Mouse (Mus musculus): ENCODE measurements at regions not wholly inside any gene's neighbourhood (a gene's known extent, or its start where the extent isn't known, plus 50 kb on each side); places are given as distances from the start of the nearest gene placed in this dataset.

GRCm38 (mm10) chr9:47459461-47460049 lies 70.4 kb upstream of the Cadm1 start:
- H3K9me3 ChIP-seq (ENCODE audit: control insufficient read depth, low read length) = no peaks in the 10 kb centered on the region
- 61% methylated on average over 8 of the region's 8 CpGs for WGBS (ENCODE audit: insufficient replicate concordance)
- no peak for TF ChIP-seq EP300 (IDR thresholded peaks at IDR 0.05; ENCODE audit: low read depth)
- TF ChIP-seq CTCF (IDR thresholded peaks at IDR 0.05; ENCODE audit: low read depth) = no peak

GRCm38 (mm10) chr9:47460241-47460640 lies 69.7 kb upstream of the Cadm1 start:
- Histone ChIP-seq H3K4me1 (replicated peaks; ENCODE audit: control insufficient read depth in 2 of 2, insufficient read depth in 2 of 2, low read length in 1 of 2) (no peaks in the 10 kb centered on the region), H3K4me2 (ENCODE audit: low read depth) (no peak overlapping the region), H3K36me3 (replicated peaks; ENCODE audit: control insufficient read depth, insufficient read depth, low read depth) (no peaks in the 10 kb centered on the region), H3K4me3 (ENCODE audit: insufficient read depth in 1 of 2, low read depth in 2 of 2, low read length in 2 of 2) (no peak overlapping the region), H3K9ac (replicated peaks) (no peak overlapping the region), H3K27ac (no peak overlapping the region), H3K9me3 (ENCODE audit: control insufficient read depth, low read length) (no peaks in the 10 kb centered on the region), H3K27me3 (ENCODE audit: control insufficient read depth, insufficient read depth, low read length) (no peaks in the 10 kb centered on the region)
- no peak for TF ChIP-seq EP300 (IDR thresholded peaks at IDR 0.05; ENCODE audit: low read depth)
- no peak for TF ChIP-seq CTCF (IDR thresholded peaks at IDR 0.05; ENCODE audit: low read depth)
- ATAC-seq (ENCODE audit: insufficient read depth) (no peak), DNase-seq (ENCODE audit: low read depth in 3 of 3, low spot score in 3 of 3) (no peak)
- WGBS (ENCODE audit: insufficient replicate concordance) = 69% methylated on average over 15 of the region's 15 CpGs

More at GRCm38 (mm10) chr9:47459461-47460049, 70.4 kb upstream of the Cadm1 start:
- Histone ChIP-seq H3K27ac (no peak overlapping the region), H3K4me2 (ENCODE audit: low read depth) (no peak overlapping the region), H3K9ac (replicated peaks) (no peak overlapping the region), H3K36me3 (replicated peaks; ENCODE audit: control insufficient read depth, insufficient read depth, low read depth) (no peaks in the 10 kb centered on the region), H3K4me3 (ENCODE audit: insufficient read depth in 1 of 2, low read depth in 2 of 2, low read length in 2 of 2) (no peak overlapping the region), H3K27me3 (ENCODE audit: control insufficient read depth, insufficient read depth, low read length) (no peaks in the 10 kb centered on the region), H3K4me1 (replicated peaks; ENCODE audit: control insufficient read depth in 2 of 2, insufficient read depth in 2 of 2, low read length in 1 of 2) (no peaks in the 10 kb centered on the region)
- ATAC-seq (ENCODE audit: insufficient read depth) (no peak), DNase-seq (ENCODE audit: low read depth in 3 of 3, low spot score in 3 of 3) (no peak)

DNA sequence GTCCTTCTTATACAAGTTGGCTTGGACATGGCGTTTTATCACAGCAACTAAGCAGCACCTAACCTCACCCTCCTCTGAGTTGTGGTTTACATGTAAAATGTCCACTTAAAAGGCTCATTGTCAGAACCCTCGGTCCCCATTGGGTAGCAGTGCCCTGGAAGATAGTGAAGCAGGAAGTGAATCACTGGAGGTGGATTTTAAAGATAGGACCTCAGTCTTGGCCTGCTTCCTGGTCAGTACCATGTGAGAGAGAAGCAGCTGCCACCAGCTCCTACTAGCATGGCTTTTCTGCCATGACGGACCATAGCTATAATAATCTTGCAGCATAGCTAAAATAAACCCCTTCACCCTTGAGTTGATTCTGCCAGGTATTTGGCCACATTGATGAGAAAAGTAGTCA lies 68.1 kb upstream of the Cadm1 start:
- ATAC-seq (ENCODE audit: insufficient read depth) = no peak
- H3K27ac ChIP-seq = no peak overlapping the region
- no peaks in the 10 kb centered on the region for H3K36me3 ChIP-seq (replicated peaks; ENCODE audit: control insufficient read depth, insufficient read depth, low read depth)
- DNase-seq (ENCODE audit: low read depth in 3 of 3, low spot score in 3 of 3) = no peak
- H3K4me1 ChIP-seq (replicated peaks; ENCODE audit: control insufficient read depth in 2 of 2, insufficient read depth in 2 of 2, low read length in 1 of 2) = no peaks in the 10 kb centered on the region
- H3K27me3 ChIP-seq (ENCODE audit: control insufficient read depth, insufficient read depth, low read length) = no peaks in the 10 kb centered on the region
- H3K4me2 ChIP-seq (ENCODE audit: low read depth) = no peak overlapping the region
- 43% methylated on average over 3 of the region's 3 CpGs for WGBS (ENCODE audit: insufficient replicate concordance)
- H3K9ac ChIP-seq (replicated peaks) = no peak overlapping the region
- H3K9me3 ChIP-seq (ENCODE audit: control insufficient read depth, low read length) = no peaks in the 10 kb centered on the region
- TF ChIP-seq CTCF (IDR thresholded peaks at IDR 0.05; ENCODE audit: low read depth) = no peak
- no peak for TF ChIP-seq EP300 (IDR thresholded peaks at IDR 0.05; ENCODE audit: low read depth)
- no peak overlapping the region for H3K4me3 ChIP-seq (ENCODE audit: insufficient read depth in 1 of 2, low read depth in 2 of 2, low read length in 2 of 2)

GRCm38 (mm10) chr9:47466767-47467166 lies 63.2 kb upstream of the Cadm1 start:
- 87% methylated on average over 3 of the region's 3 CpGs for WGBS (ENCODE audit: insufficient replicate concordance)
- no peak for ATAC-seq (ENCODE audit: insufficient read depth)
- TF ChIP-seq EP300 (IDR thresholded peaks at IDR 0.05; ENCODE audit: low read depth) (no peak), CTCF (IDR thresholded peaks at IDR 0.05; ENCODE audit: low read depth) (no peak)
- Histone ChIP-seq H3K9ac (replicated peaks) (no peak overlapping the region), H3K27ac (no peak overlapping the region), H3K4me3 (ENCODE audit: insufficient read depth in 1 of 2, low read depth in 2 of 2, low read length in 2 of 2) (no peak overlapping the region), H3K4me2 (ENCODE audit: low read depth) (no peak overlapping the region), H3K9me3 (ENCODE audit: control insufficient read depth, low read length) (no peaks in the 10 kb centered on the region), H3K4me1 (replicated peaks; ENCODE audit: control insufficient read depth in 2 of 2, insufficient read depth in 2 of 2, low read length in 1 of 2) (no peaks in the 10 kb centered on the region), H3K36me3 (replicated peaks; ENCODE audit: control insufficient read depth, insufficient read depth, low read depth) (no peaks in the 10 kb centered on the region), H3K27me3 (ENCODE audit: control insufficient read depth, insufficient read depth, low read length) (no peaks in the 10 kb centered on the region)
- DNase-seq (ENCODE audit: low read depth in 3 of 3, low spot score in 3 of 3) = no peak

DNA sequence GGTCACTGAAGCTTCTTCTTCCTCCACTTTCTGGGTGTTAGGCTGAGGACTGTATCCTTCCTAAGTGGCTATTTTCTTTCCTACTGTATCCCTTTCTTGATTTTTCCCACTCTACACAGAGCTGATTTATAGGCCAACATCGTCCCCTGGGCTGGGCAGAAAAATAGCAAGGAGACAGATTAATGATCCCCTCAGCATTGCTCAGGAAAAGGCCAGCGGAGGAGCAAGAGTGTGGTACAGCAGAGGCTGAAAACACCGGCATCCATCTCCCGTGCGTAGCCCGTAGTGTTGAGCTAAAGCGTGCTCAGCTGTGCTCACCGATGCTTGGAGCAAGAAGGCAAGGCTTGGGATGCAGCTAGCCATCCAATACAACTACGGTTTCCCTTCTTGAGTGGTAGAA lies 62.2 kb upstream of the Cadm1 start:
- Histone ChIP-seq H3K36me3 (replicated peaks; ENCODE audit: control insufficient read depth, insufficient read depth, low read depth) (no peaks in the 10 kb centered on the region), H3K27ac (no peak overlapping the region), H3K9me3 (ENCODE audit: control insufficient read depth, low read length) (no peaks in the 10 kb centered on the region), H3K4me2 (ENCODE audit: low read depth) (no peak overlapping the region), H3K4me3 (ENCODE audit: insufficient read depth in 1 of 2, low read depth in 2 of 2, low read length in 2 of 2) (no peak overlapping the region), H3K9ac (replicated peaks) (no peak overlapping the region), H3K27me3 (ENCODE audit: control insufficient read depth, insufficient read depth, low read length) (no peaks in the 10 kb centered on the region), H3K4me1 (replicated peaks; ENCODE audit: control insufficient read depth in 2 of 2, insufficient read depth in 2 of 2, low read length in 1 of 2) (no peaks in the 10 kb centered on the region)
- ATAC-seq (ENCODE audit: insufficient read depth) (no peak), DNase-seq (ENCODE audit: low read depth in 3 of 3, low spot score in 3 of 3) (no peak)
- TF ChIP-seq CTCF (IDR thresholded peaks at IDR 0.05; ENCODE audit: low read depth) (no peak), EP300 (IDR thresholded peaks at IDR 0.05; ENCODE audit: low read depth) (no peak)
- 72% methylated on average over 9 of the region's 9 CpGs for WGBS (ENCODE audit: insufficient replicate concordance)
